Mouse (Mus musculus): ENCODE measurements around the gene Akap3.
A peak's percentile ranks its signal among the peaks of the same experiment; 100 is the strongest.

The Akap3 gene

DNA sequence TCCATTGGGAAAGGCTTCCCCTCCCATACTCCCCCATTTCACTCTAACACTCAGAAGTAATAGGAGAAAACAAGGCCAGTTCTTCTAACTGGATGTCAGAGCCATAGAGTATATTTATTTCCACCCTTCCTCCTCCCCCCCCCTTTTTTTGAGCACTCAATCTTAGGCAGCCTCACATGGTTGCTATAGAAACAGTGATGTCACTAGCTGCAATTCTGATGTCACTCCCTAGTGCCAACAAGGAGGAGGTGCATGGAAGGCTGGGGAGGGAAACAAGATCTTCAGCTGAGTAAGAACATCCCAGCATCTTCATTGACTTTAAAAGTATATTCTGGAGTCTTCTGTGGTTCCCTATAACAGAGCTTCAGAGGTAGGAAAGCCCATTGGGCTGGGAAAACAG lies at the start of gene Akap3:
TSS of gene Akap3 (plus strand) at position 218 of the 400 bp plus-strand sequence.
- DNase-seq (ENCODE audit: low read depth), result no peak

DNA sequence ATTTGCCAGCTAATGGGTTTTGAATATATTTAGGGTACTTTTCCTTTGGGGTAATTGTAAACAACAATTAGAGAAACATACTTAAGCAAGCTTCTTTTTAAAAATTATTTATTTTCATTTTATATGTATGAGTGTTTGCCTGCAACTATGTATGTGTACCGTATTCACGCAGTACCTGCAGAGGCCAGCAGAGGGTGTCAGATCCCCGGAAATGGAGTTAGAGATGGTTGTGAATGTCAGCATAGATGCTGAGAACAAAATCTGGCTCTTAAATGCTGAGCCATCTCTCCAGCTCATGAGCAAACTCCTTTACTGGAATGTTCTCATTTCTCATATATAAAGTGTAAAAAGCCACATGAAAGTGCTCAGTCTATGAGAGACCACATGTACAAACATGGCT lies 46.1 kb upstream of the Akap3 start:
- peak; percentile 12 for DNase-seq (ENCODE audit: low read depth)

DNA sequence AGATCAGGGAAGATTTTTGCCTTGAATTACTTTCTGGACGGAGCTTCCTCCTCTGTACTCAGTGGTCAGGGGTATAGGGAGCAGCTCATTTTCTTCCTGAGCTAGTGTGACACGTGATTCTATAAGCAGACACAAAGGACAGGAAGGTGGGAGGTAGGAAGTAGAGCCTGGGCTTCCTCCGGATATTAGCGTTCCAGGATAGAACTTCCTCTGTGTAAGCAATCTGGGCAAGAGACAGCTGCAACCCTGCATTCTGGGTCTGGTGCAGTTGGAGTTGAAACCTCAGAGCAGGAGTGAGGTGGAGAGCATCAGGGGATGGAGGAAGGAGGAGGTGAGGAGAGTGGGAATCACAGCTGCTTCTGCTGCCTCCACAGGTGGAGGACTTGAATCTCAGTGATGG lies 44.8 kb upstream of the Akap3 start:
- no peak for DNase-seq (ENCODE audit: low read depth)

DNA sequence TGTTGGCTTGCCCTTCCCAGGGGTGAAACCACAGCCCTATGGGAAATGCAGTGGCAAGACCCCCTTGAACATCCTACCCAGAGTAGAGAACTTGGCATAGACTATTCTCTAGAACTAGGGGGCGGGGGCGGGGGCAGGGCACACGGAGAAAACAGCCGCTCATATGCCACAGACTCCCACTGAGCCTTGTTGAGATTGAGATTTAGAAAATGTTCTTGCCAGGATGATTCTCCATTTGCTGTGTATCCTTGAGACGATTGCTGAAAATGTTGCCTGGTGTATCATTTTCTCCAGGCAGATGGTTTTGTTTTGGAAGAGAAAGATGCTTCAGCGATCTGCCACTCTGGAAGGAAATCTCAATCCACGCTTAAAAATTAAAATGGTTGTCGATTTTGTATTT lies 44.3 kb upstream of the Akap3 start:
- no peak for DNase-seq (ENCODE audit: low read depth)

DNA sequence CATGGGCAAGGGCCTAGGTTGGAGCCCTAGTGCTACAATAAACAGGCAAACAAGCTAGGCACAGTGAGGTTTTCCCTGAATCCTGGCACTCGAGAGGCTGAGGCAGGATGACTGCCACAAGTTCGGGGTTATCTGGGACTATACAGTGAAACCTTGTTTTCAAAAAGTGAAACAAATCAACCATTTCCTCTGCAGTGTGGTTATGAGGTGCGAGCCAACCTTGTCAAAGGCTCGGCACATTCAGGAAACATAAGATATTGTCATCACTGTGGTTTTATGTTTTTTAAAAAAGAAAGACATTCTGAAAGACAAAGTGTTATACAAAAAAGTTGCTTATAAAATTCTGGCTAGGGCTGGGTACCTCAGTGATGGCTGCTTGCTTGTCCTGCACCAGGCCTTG lies 41.4 kb upstream of the Akap3 start:
- no peak for DNase-seq (ENCODE audit: low read depth)

DNA sequence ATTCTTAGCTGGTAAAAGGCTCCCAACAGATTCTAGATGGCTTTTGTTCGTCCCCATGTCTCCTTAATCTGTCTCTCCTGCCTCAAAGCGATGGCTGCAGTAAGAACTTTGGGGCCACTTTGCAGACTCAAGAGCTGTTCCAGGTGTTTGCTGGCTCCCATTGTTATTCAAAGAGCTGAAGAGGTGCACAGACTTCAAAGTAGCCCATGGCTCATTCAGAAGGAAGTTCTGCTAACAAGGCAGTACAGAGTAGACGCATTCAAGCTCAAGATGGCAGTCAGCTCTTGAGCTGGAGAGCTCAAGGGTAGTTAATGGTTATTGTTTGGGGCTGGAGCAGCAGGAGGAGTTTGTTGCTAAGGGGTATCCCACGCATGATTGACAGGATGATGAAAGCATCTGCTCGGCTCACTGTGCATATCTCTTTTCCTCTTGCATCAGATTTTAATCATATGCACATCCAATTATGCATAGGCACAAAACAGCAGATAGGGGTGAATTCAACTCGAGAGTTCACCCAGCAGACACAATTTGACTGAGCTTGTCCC lies 37.6 kb upstream of the Akap3 start:
- no peak for DNase-seq (ENCODE audit: low read depth)

DNA sequence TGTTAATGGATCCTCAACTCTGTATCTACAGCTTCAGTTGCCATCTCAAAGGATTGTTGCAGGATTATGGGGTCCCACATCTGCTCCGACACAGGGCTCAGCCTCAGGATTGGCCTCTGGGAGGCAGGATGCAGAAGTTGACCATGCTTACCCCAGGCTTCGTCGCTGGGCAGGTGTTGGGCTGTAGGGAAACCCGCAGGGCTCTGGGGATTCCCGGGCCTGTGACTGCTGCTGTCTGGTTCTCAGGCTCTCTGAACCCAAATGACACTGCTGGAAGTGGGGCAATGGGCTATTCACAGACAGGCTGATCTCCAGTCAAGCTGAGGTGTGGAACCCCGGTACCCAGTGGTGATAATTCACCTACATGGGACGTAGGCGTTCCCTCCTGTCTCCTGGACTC lies 36.6 kb upstream of the Akap3 start:
- no peak for DNase-seq (ENCODE audit: low read depth)

DNA sequence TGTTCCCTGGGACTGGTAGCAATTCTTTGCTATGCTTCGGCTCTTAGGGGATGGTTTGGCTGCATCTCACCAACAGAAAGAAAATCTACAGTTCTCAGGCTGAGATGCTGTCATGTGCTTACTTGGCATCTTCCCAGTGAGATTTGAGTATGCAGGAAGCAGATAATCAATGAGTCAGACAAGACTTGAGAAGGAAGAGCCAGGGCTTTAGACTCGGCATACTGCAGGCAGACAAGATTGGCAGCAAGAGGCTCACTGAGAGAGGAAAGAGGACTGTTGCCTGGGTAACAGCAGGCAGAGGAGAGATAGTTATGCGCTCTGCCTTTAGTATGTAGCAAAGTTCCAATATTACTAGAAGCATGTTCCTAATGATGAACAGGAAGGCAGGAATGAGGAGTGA lies 29.8 kb upstream of the Akap3 start:
- DNase-seq (ENCODE audit: low read depth), result no peak

DNA sequence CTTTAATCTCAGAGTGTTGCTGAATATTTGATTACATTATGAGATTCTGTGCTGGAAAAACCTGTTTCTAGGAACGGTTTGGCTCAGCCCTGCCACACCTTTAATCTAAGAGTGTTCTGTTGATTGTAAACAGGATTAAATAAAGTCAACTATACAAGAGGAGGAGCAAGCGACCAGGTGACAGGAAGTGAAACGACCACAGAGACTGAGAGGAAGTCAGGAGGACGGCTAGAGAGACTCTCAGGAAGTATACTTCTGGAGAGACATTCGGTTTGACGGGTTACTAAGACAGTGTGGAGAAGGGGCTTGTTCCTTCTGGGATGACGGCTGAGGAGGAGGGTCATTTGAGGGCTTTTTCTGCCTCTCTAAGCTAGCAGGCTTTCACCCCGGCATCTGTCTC lies 16.3 kb upstream of the Akap3 start:
- DNase-seq (ENCODE audit: low read depth), result no peak

DNA sequence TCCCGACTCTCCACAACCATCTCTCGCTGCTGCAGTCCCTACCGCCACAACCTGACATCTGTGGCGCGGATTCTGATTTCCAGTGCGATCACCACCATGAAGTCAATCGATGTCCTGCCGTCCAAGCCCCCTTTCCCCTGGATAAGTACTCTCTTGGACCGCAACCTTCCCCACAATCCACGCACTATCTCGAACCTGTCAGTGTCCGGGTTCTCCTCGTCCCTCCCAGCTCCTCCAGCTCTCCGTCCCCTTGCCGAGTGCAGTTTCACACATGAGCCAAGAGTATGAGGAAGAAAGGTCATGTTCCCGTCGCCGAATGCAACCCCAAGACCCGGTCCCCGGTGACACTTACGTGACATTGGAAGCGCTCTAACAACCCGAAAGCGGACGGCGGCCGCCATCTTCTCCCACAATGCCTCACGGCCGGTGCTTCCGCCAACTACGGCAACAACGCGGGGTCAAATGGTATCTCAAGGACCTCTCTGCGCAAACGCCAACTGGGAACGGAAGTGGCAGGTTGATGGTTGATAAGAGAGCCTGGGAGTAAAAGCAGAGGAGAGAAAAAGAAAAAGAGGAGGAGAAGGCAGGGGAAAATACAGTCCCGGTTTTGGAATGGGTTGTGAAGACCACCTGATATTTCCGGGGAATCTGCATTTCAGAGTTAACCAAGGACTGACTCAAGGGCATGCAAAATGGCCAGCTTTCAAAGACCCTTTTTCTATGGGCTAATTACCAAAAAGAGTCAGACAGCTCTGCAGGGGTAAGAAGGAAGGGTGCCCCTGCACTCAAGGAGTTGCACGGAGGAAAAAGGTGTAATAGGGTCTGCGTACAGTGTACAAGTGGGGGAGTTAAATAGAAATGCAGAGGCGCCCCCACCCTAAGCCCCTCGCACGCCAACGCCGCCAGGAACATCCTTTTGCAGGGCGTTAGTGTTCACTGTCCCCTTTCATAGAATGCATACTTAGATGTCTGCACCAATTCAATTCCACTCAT lies 3.9 kb upstream of the Akap3 start, which contains the start of gene Ndufa9:
TSS of gene Ndufa9 (minus strand) at position 425 of the 993 bp plus-strand sequence.
- DNase-seq (ENCODE audit: low read depth), result peak; percentile 86

DNA sequence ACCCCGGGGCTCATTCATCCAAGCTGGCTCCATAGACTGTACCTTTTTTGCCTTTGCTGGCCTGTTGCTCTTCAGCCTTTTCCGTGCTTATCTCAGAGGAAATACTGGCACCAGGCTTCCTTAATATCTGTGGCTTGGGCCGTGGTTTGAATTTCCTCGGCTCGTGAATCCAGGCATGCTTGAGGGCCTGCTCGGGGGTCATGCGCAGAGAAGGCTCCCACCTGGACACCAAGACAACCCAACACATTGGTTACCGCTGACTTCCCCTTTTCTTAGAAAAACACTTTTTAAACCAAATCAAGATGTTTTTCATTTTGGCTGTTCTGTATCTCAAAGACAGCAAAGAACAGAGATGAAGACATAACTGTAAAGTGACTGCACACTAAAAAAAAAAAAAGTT lies 24.2 kb downstream of the Akap3 start:
- peak; percentile 3 for DNase-seq (ENCODE audit: low read depth)

DNA sequence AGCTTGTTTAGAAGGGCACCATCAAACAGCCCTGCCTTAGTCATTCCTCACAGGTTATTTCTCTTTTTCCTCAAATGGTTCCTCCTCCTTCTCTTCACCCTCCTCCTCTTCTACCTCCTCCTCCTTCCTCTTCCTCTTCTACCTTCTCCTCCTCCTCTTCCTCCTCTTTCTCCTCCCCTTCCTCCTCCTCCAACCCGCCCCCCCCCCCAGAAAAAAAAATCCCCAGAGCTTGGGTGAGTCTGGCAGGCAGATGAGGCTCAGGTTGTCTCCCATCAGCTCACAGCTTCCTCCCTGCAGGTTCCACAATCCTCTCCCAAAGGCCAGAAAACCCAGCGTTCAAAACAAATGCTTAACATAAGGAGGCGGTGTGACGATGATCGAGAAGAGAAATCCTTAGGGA lies 54.5 kb downstream of the Akap3 start:
- no peak for DNase-seq (ENCODE audit: low read depth)

DNA sequence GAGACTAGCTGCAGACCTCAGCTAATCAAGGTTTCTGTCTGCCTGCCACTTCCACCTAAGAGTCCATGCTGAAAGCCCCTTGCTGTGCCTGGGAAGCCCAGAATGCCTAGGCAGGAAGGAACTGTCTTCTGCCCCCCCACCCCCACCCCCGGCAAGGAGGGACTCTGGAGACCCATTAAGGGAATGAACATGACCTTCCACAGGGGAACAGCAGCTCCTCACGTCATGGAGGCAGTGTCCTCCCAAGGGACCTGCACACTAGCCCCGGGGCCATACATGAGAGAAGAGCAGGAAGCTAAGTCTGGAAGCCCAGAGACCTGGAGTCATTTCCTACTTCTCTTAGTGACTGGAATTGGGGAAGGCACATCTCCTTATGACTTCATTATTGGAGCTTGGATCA lies 55.0 kb downstream of the Akap3 start:
- no peak for DNase-seq (ENCODE audit: low read depth)

DNA sequence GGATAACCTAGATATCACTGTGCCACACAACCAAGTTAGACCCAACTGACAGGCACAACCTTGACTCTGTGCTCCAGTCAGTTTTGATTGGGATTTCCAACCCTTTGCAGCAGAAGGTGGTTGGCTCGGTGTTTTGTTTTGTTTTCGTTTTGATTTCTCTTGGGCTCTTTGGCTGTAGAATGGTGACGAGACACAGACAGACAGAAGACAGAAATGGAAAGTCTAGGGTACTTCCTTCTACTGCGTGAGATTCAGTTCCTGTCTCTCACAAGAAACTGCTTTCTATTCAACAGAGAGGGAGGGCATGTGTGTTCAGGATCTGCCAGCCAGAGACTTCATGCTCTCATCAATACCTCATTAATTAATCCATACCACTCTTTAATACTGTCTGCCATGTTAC lies 57.8 kb downstream of the Akap3 start:
- DNase-seq (ENCODE audit: low read depth), result no peak

DNA sequence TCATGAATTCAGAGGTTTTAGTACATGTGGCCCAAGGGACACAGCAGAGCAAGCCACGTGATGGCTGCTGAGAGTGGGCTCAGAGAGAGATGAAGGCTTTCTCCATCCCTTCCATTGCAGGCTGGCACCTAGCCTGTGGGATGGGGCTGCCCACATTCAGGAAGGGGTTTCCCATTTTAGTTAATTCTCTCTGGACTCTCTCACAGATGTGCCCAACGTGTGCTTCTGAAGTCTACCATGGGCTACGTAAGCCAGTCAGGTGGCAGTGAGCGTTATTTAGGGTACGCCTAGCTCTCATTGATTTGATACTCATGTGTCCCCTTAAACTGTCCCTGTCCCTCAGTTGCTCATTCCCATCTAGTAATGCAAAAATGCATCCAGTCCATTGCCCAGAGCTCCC lies 62.0 kb downstream of the Akap3 start:
- DNase-seq (ENCODE audit: low read depth), result no peak

DNA sequence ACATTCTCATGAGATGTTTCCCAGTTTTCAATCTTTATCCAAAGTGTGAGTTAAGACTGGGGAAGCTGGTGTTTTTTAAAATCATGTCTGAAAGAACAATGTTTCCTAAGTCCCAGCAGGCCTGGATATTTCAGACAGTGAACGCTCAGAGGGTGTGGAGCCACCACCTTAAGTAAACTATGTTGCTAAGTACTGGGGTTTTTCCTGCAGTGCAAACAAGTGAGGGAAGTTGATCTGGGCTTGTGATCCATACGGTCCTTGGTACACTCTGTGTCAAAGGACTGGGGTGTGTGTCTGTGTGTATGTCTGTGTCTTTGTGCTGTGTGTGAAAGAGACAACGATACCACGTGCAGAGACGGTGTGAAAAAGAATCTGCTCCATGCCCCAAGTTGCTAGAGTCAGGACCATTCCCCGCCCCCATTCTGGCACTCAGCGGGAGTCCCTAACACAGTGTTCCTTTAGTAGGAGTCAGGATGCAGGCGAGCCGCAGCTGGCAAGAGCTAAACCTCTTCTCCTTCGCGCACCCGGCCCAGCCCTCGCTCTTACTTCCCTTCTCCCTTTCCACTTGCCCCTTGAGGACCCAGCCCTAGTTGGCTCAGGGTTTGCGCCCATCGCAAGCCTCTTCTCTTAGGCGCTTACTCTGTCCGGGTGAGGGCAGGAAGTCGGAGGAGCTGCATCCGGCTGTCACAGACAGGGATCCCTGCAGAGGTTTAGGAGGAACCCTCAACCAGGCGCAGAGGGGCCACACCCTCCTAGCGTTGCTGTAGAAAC lies 68.4 kb downstream of the Akap3 start, which contains the start of gene Dyrk4:
TSS of gene Dyrk4 (minus strand) at position 729 of the 771 bp plus-strand sequence.
- peak; percentile 19 for DNase-seq (ENCODE audit: low read depth)
